ENCODE assay signal across 16 mouse cellular contexts in genomic region chr11:27102906-27103305, GRCm38 (mm10).
"Had no signal": no experiment of that assay in that cellular context is flagged by ENCODE, and none has a peak within 500 bp of the region (broad histone marks: within the 10 kb centered on the region; RNA-seq: fewer than 3 reads in every experiment).

No protein-coding gene starts in this region.

- H3K4me3 ChIP-seq: neural tube, embryonic 13.5 days; neural tube, embryonic 15.5 days; stomach, embryonic 15.5 days had no signal

- H3K27me3 ChIP-seq: neural tube, embryonic 13.5 days; neural tube, embryonic 15.5 days; stomach, embryonic 15.5 days had no signal

- H3K4me2 ChIP-seq: neural tube, embryonic 13.5 days; neural tube, embryonic 15.5 days; stomach, embryonic 15.5 days had no signal

- H3K9me3 ChIP-seq: neural tube, embryonic 13.5 days; neural tube, embryonic 15.5 days; stomach, embryonic 15.5 days had no signal

- H3K4me1 ChIP-seq: neural tube, embryonic 13.5 days; neural tube, embryonic 15.5 days; stomach, embryonic 15.5 days had no signal

- H3K27ac ChIP-seq: neural tube, embryonic 13.5 days; neural tube, embryonic 15.5 days; stomach, embryonic 15.5 days; stomach, postnatal 0 days had no signal

- H3K9ac ChIP-seq: neural tube, embryonic 13.5 days; neural tube, embryonic 15.5 days; stomach, embryonic 15.5 days had no signal

- H3K36me3 ChIP-seq: neural tube, embryonic 13.5 days; neural tube, embryonic 15.5 days; stomach, embryonic 15.5 days had no signal

- DNase-seq: retina, postnatal 1 day; right cerebral cortex, adult 18-20 months; right cerebral cortex, postnatal 14 days; right cerebral cortex, postnatal 25 days; right cerebral cortex, postnatal 4 days; spleen, adult 18-20 months; thymus, adult 18-20 months; thymus, adult 2 months; thymus, postnatal 14 days; thymus, postnatal 25 days; thymus, postnatal 36 days; thymus, postnatal 4 days had no signal
